Mouse (Mus musculus) kidney, adult 2 months (tissue): ENCODE measurements around the gene Brsk2. TPM values are rescaled to one million over a fixed set of nuclear protein-coding genes. Genes with fewer than 3 reads are reported as not detected.

Experiments
- DNase-seq: peaks from one replicate; pipeline ENCODE4 v3.0.0; 2021
- H3K27ac ChIP-seq: fragments of 200-500 bp; 2 replicates; pipeline ENCODE4 v1.5.1; 2012; ENCODE audit warnings: low read depth, low read length, control low read depth, inconsistent platforms; ENCODE audit not compliant: insufficient read depth
- H3K27me3 ChIP-seq: fragments of 200-500 bp; replicated peaks from 2 replicates; pipeline ENCODE4 v1.6.1; 2012; ENCODE audit warnings: mild to moderate bottlenecking, moderate library complexity, low read length, inconsistent platforms; ENCODE audit not compliant: control insufficient read depth, insufficient read depth
- H3K36me3 ChIP-seq: fragments of 200-500 bp; 2 replicates; pipeline ENCODE4 v1.6.1; 2012; ENCODE audit warnings: mild to moderate bottlenecking, moderate library complexity, low read length, inconsistent platforms; ENCODE audit not compliant: control insufficient read depth, insufficient read depth
- H3K4me1 ChIP-seq: fragments of 200-500 bp; 2 replicates; pipeline ENCODE4 v1.6.1; 2011; ENCODE audit warnings: low read length; ENCODE audit not compliant: control insufficient read depth, insufficient read depth
- H3K4me3 ChIP-seq: fragments of 200-500 bp; 2 replicates; pipeline ENCODE4 v1.5.1; 2011; ENCODE audit warnings: mild to moderate bottlenecking, low read depth, low read length, control low read depth; ENCODE audit not compliant: insufficient read depth
- CTCF ChIP-seq: fragments of 200-500 bp; conservative IDR thresholded peaks from 2 replicates; pipeline ENCODE4 v1.5.1; 2011; ENCODE audit warnings: low read depth, mild to moderate bottlenecking, control low read depth, low read length, moderate library complexity, mixed read lengths; ENCODE audit not compliant: insufficient read depth, insufficient read length
- POLR2A ChIP-seq: fragments of 200-500 bp; IDR thresholded peaks from one replicate; pipeline ENCODE4 v1.6.1; 2011; ENCODE audit warnings: low read depth, low read length, control low read depth
- WGBS: fragments of 180-500 bp; shearing (Covaris S2); methylation state at CpG from one replicate; pipeline ENCODE4 v1.1.7; 2018; 5-methylcytosine and 5-hydroxymethylcytosine counted together
- polyA plus RNA-seq: library from polyadenylated mRNA; depleted of rRNA; stranded (reverse); fragments of >200 nt; gene quantifications from 2 replicates; pipeline ENCODE4 v1.2.3, GENCODE M21; 2012

Brsk2 gene
- polyA plus RNA-seq, 1 experiment: 0.52 TPM

DNA sequence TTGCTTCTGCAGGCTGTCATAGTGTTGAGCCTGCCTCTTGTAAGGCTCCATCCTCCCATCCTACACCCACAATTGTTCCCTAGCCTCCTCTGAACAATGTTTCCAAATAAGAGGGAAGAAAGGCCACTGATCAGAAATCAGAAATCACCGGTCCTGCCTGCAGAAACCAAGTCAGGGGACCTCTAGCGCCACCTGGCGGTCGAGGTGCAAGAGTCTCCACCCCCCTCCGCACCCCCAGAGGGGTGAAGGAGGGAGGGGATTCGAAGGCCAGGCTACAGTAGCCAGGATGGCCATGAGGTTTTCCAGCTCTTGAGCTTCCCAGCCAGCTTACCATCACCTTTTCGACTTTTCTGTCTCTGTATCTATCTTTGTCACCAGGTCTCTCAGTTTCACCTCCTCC is 24.6 kb upstream of the Brsk2 start:
- no peaks in the 10 kb centered on the region for H3K4me1 ChIP-seq
- H3K27ac ChIP-seq: no peak overlapping the region
- no peaks in the 10 kb centered on the region for H3K27me3 ChIP-seq
- WGBS: 7% methylated on average over 7 of the region's 7 CpGs
- H3K4me3 ChIP-seq: no peak overlapping the region
- TF ChIP-seq POLR2A (no peak), CTCF (peak; percentile 78)
- peak; percentile 47 for DNase-seq
- no peaks in the 10 kb centered on the region for H3K36me3 ChIP-seq

DNA sequence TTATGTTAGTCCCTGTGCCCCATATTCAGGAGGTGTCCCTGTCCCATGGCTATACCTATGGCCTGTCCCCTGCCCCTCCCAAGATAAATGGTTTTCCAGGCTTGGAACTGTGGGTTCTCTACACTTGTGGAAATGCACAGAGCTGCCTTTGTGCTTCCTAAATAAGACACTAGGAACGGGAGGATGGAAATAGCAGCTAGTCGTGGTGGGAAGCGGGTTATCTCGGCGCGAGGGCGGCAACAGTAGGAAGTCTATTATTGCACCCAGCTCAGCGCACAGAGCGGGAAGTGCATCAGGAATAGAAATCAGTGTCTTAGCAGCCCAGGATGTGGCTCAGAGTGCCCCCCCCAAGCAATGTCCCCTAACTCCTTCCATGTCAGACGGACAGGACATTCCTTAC is 20.9 kb upstream of the Brsk2 start:
- TF ChIP-seq CTCF: no peak
- no peak for TF ChIP-seq POLR2A
- H3K4me1 ChIP-seq: no peaks in the 10 kb centered on the region
- no peak overlapping the region for H3K4me3 ChIP-seq
- no peaks in the 10 kb centered on the region for H3K36me3 ChIP-seq
- H3K27ac ChIP-seq: no peak overlapping the region
- DNase-seq: no peak
- 72% methylated on average over 10 of the region's 10 CpGs for WGBS
- H3K27me3 ChIP-seq: no peaks in the 10 kb centered on the region

DNA sequence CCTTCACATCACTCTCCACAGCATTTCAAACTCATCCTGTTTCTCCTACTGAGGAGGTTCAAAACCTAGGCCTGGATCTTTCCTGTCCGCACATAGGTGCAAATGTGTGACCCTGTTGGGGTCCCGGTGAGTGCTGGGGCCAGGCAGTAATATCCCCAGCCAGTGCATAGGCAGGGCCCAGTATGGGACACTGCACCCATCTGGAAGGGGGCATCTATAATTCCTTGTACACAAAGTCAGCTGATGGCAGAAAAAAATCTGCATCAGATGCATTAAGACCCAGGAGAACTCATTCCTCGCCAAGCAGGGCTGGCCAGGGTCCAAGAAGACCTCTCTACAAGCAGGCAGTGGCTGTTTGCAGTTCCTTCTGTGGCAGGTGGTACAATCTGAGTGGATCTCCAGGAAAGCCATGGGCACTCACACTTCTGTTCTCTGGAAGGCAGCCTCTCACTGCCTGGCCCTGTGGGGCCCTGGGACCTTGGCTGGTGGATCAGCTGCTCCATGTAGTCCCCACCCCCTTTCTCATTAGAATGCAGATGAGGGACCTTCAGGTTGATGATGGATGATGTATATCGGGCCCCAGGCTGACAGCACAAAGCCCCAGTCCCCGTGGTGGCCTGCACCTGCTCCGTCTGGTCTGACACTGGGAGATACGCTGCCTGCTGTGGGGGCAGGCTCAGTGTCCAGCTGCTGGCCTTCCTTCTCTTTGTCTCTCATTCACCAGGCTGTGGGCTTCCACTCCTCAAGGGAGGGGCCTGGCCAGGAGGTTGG is 15.2 kb upstream of the Brsk2 start:
- Histone ChIP-seq H3K27me3 (no peaks in the 10 kb centered on the region; the same call in 1 of the 2 replicates), H3K36me3 (no peaks in the 10 kb centered on the region), H3K27ac (no peak overlapping the region), H3K4me3 (no peak overlapping the region), H3K4me1 (no peaks in the 10 kb centered on the region)
- 62% methylated on average over 7 of the region's 7 CpGs for WGBS
- DNase-seq: no peak
- TF ChIP-seq CTCF (no peak), POLR2A (no peak)

DNA sequence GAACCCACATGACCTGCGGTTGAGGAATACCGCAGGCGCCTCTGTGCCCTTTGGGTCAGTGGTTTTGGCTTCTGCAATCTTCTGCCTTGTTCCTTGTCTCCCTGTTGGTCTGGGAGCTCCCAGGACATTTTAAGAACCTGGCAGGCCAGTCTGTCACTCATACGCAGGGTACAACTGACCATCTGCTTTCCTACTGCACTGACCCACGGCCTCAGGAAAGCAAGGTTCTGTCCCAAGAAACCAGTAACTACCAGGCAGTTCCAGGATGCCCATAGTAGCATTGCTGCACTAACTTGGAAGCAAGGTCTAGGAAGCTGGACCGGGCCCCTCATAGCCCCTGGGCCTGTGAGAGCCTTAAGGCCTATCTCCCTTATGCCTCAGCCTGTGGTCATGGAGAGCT is 14.6 kb upstream of the Brsk2 start:
- no peaks in the 10 kb centered on the region for H3K36me3 ChIP-seq
- no peak overlapping the region for H3K4me3 ChIP-seq
- H3K4me1 ChIP-seq: no peaks in the 10 kb centered on the region
- no peaks in the 10 kb centered on the region; the same call in 1 of the 2 replicates for H3K27me3 ChIP-seq
- 92% methylated on average over 6 of the region's 6 CpGs for WGBS
- no peak for DNase-seq
- no peak overlapping the region for H3K27ac ChIP-seq
- no peak for TF ChIP-seq CTCF
- no peak for TF ChIP-seq POLR2A

DNA sequence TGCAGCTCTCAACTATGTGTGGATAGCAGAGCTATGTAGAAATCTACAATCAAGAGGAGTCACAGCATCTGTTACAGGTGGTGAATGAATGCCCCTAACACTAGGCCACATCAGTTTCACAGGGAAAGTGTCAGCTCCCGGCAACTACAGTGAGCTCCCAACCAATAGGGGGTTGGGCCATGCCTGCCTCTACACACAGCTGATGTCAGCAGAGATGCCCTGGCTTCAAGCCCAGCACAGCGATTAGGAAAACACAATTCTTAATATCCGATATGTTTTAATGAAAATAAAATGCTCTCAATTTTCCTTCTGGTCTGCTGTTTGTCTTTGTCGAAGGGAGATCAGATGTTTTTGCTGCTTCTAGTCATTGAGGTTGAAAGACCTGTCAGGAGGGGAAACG is 6.1 kb upstream of the Brsk2 start:
- Histone ChIP-seq H3K4me1 (no peaks in the 10 kb centered on the region), H3K27me3 (no peaks in the 10 kb centered on the region), H3K4me3 (no peak overlapping the region), H3K36me3 (no peaks in the 10 kb centered on the region), H3K27ac (no peak overlapping the region)
- no peak for DNase-seq
- no peak for TF ChIP-seq POLR2A
- TF ChIP-seq CTCF: no peak
- 59% methylated on average over 5 of the region's 5 CpGs for WGBS

DNA sequence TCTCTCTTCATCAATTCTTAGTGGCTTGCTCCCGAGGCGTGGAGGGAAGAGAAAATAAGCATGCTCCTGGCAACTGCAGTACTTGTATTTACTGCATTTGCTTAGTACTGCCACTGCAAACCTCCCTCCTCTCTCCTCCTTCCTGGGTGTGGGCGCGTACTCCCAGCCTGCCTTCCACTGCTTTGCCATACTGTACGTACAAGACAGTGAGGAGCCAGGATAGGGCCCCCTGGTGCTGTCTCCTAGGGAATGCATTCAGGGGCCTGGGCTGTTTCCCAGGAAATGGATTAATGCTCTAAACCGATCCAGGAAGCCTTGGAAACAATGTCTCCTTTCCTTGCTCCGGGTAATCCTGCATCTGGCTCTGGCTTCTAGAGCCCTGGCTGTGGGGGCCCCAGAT is 3.6 kb upstream of the Brsk2 start:
- no peak for DNase-seq
- Histone ChIP-seq H3K27me3 (0 out of 2 replicates have a peak, but pooled peaks cover 1% of the 10 kb centered on the region), H3K27ac (no peak overlapping the region), H3K4me1 (no peaks in the 10 kb centered on the region), H3K36me3 (no peaks in the 10 kb centered on the region), H3K4me3 (no peak overlapping the region)
- TF ChIP-seq POLR2A: no peak
- TF ChIP-seq CTCF: no peak
- WGBS: 28% methylated on average over 7 of the region's 7 CpGs

DNA sequence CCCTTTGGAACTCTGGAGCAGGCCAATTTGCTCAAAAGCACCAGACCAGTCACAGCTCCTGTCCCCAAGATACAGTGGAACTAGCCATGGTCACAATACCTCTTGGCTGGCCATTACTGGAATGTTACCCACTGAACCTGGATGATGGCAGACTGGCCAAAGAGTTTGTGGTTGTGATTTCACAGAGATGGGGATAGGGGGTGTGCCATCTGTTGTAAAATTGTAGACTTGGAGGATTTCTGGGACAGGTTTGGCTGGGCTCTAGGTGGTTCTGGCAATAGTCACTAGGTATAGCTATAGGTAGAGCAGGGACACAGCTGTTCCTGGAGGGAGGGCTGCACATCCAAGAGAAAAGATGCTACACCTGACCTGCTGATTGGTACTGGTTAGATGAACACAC is 2.0 kb upstream of the Brsk2 start:
- TF ChIP-seq POLR2A: no peak
- no peak for TF ChIP-seq CTCF
- no peak overlapping the region for H3K4me3 ChIP-seq
- no peak for DNase-seq
- 0 out of 2 replicates have a peak, but pooled peaks cover 1% of the 10 kb centered on the region for H3K27me3 ChIP-seq
- H3K36me3 ChIP-seq: no peaks in the 10 kb centered on the region
- H3K27ac ChIP-seq: no peak overlapping the region
- H3K4me1 ChIP-seq: no peaks in the 10 kb centered on the region
